Mouse (Mus musculus): Measurements from ENCODE around the gene Csrp2. TPM values are rescaled to one million over a fixed set of nuclear protein-coding genes. Genes with fewer than 3 reads are reported as not detected.
A peak's percentile ranks its signal among the peaks of the same experiment; 100 is the strongest.

Gene Csrp2
- total and polyA plus RNA-seq, 2 experiments from 2014 or later = 43.1 to 77.0 TPM

DNA sequence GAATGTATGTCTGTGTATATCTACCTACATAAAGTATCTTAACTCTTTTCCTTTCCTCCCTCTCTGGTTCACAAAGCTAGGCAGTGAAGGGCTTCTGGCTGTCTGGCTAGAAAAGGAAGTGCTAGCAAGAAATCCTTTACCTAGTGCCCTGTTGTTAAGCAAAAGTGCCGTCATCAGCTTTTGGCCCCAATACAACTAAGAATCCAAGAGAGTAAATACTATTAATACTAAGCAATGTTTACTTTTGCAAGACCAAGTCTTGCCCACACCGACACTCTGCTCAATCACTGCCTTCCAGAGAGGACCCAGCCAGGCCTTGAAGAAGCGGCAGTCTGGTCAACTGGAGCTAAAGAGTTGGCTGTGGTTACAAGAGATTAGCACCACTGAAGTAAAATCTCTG is 51.5 kb downstream of the Csrp2 start:
- H3K27me3 ChIP-seq (ENCODE audit: insufficient read depth, low read length) = no peaks in the 10 kb centered on the region
- no peak for TF ChIP-seq CTCF (IDR thresholded peaks at IDR 0.05)
- WGBS = 90% methylated on average over 3 of the region's 3 CpGs

GRCm38 (mm10) chr10:110971483-110971882 is 51.9 kb downstream of the Csrp2 start:
- WGBS = 92% methylated on average over 6 of the region's 6 CpGs
- no peak overlapping the region for H3K4me3 ChIP-seq (ENCODE audit: low read depth, low read length)
- ATAC-seq (ENCODE audit: low FRiP score) (no peak), DNase-seq (ENCODE audit: low spot score) (no peak)
- H3K4me2 ChIP-seq (ENCODE audit: low read depth, low read length, poor library complexity, severe bottlenecking) = no peak overlapping the region
- peaks cover 22% of the 10 kb centered on the region for H3K36me3 ChIP-seq (ENCODE audit: insufficient read depth, low read length)
- no peaks in the 10 kb centered on the region for H3K9me3 ChIP-seq (ENCODE audit: low read length)
- no peak overlapping the region for H3K27ac ChIP-seq (ENCODE audit: low read depth, low read length)
- no peaks in the 10 kb centered on the region for H3K27me3 ChIP-seq (ENCODE audit: insufficient read depth, low read length)
- TF ChIP-seq CTCF (IDR thresholded peaks at IDR 0.05) = no peak
- H3K4me1 ChIP-seq (ENCODE audit: insufficient read depth, low read length) = no peaks in the 10 kb centered on the region
- no peak overlapping the region for H3K9ac ChIP-seq (replicated peaks; ENCODE audit: low read length, poor library complexity, severe bottlenecking)

More for the DNA sequence above, 51.5 kb downstream of the Csrp2 start:
- ATAC-seq (ENCODE audit: low FRiP score) (no peak), DNase-seq (ENCODE audit: low spot score) (no peak)
- no peaks in the 10 kb centered on the region for H3K4me1 ChIP-seq (ENCODE audit: insufficient read depth, low read length)
- peaks cover 22% of the 10 kb centered on the region for H3K36me3 ChIP-seq (ENCODE audit: insufficient read depth, low read length)
- no peak overlapping the region for H3K4me2 ChIP-seq (ENCODE audit: low read depth, low read length, poor library complexity, severe bottlenecking)
- no peaks in the 10 kb centered on the region for H3K9me3 ChIP-seq (ENCODE audit: low read length)
- no peak overlapping the region for H3K9ac ChIP-seq (replicated peaks; ENCODE audit: low read length, poor library complexity, severe bottlenecking)
- H3K27ac ChIP-seq (ENCODE audit: low read depth, low read length) = no peak overlapping the region
- H3K4me3 ChIP-seq (ENCODE audit: low read depth, low read length) = no peak overlapping the region

DNA sequence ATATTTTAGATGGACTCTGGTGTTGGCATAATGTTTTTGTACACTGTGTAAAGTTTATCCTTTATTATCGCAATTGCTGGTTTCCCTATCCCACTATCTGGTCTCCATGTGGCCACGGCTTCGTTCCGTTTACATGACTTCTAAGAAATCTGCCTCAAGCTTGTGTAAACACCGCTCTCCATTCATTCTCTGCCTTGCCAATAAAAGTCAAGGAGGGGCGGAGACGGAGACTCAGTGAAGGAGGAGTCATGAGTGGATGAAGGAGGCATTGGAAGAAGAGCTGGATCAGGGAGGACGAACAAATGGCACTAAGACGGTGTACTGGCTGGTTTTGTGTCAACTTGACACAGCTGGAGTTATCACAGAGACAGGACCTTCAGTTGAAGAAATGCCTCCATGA is 52.4 kb downstream of the Csrp2 start:
- no peaks in the 10 kb centered on the region for H3K27me3 ChIP-seq (ENCODE audit: insufficient read depth, low read length)
- H3K9ac ChIP-seq (replicated peaks; ENCODE audit: low read length, poor library complexity, severe bottlenecking) = no peak overlapping the region
- H3K4me1 ChIP-seq (ENCODE audit: insufficient read depth, low read length) = no peaks in the 10 kb centered on the region
- DNase-seq (ENCODE audit: low spot score) = no peak
- ATAC-seq (ENCODE audit: low FRiP score) = no peak
- TF ChIP-seq CTCF (IDR thresholded peaks at IDR 0.05) = no peak
- no peak overlapping the region for H3K27ac ChIP-seq (ENCODE audit: low read depth, low read length)
- WGBS = 84% methylated on average over 9 of the region's 9 CpGs
- no peak overlapping the region for H3K4me3 ChIP-seq (ENCODE audit: low read depth, low read length)
- no peaks in the 10 kb centered on the region for H3K9me3 ChIP-seq (ENCODE audit: low read length)
- no peak overlapping the region for H3K4me2 ChIP-seq (ENCODE audit: low read depth, low read length, poor library complexity, severe bottlenecking)
- peaks cover 22% of the 10 kb centered on the region for H3K36me3 ChIP-seq (ENCODE audit: insufficient read depth, low read length)

DNA sequence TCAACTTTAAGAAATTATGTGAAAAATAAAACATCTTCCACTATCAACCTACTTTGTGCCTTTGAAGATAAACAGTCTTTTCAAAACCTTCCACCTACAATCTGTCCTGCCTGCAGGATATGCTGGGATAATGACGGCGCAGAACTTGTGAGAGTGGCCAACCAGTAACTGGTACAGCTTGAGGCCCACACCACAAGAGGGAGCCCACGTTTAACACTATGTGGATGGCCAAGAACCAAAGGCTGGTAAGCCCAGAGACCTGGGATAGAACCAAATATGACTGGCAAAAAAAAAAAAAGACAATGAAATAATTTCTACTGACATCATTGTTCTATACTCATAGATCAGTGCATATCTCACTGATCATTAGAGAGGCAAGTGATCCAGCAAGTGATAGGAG is 54.9 kb downstream of the Csrp2 start:
- peaks cover 20% of the 10 kb centered on the region for H3K36me3 ChIP-seq (ENCODE audit: insufficient read depth, low read length)
- no peak overlapping the region for H3K27ac ChIP-seq (ENCODE audit: low read depth, low read length)
- DNase-seq (ENCODE audit: low spot score) = peak; percentile 75
- 45% methylated on average over 3 of the region's 3 CpGs for WGBS
- H3K9ac ChIP-seq (replicated peaks; ENCODE audit: low read length, poor library complexity, severe bottlenecking) = no peak overlapping the region
- peak; percentile 71 for TF ChIP-seq CTCF (IDR thresholded peaks at IDR 0.05)
- H3K4me2 ChIP-seq (ENCODE audit: low read depth, low read length, poor library complexity, severe bottlenecking) = no peak overlapping the region
- H3K4me3 ChIP-seq (ENCODE audit: low read depth, low read length) = no peak overlapping the region
- ATAC-seq (ENCODE audit: low FRiP score) = no peak
- no peaks in the 10 kb centered on the region for H3K9me3 ChIP-seq (ENCODE audit: low read length)
- no peaks in the 10 kb centered on the region for H3K4me1 ChIP-seq (ENCODE audit: insufficient read depth, low read length)
- H3K27me3 ChIP-seq (ENCODE audit: insufficient read depth, low read length) = no peaks in the 10 kb centered on the region

DNA sequence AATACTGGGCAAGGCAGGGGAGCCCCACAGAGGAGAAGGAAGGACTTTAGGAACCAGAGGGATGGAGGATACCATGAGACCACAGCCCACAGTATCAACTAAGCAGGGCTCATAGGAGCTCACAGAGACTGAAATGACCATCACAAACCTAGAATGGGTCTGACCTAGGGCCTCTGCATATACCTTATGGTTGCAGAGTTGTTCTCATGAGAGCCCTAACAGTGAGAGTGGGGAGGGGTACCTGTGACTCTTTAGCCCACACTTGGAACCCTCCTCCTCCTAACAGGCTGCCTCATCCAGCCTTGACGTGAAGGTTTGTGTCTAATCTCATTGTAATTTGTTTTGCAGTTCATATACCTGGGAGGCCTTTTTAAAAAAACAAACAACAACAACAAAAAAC is 55.3 kb downstream of the Csrp2 start:
- Histone ChIP-seq H3K4me3 (ENCODE audit: low read depth, low read length) (no peak overlapping the region), H3K27me3 (ENCODE audit: insufficient read depth, low read length) (no peaks in the 10 kb centered on the region), H3K36me3 (ENCODE audit: insufficient read depth, low read length) (peaks cover 19% of the 10 kb centered on the region), H3K9me3 (ENCODE audit: low read length) (no peaks in the 10 kb centered on the region), H3K4me1 (ENCODE audit: insufficient read depth, low read length) (no peaks in the 10 kb centered on the region), H3K27ac (ENCODE audit: low read depth, low read length) (no peak overlapping the region), H3K9ac (replicated peaks; ENCODE audit: low read length, poor library complexity, severe bottlenecking) (no peak overlapping the region), H3K4me2 (ENCODE audit: low read depth, low read length, poor library complexity, severe bottlenecking) (no peak overlapping the region)
- no peak for TF ChIP-seq CTCF (IDR thresholded peaks at IDR 0.05)
- WGBS = 79% methylated on average over 1 of the region's 1 CpGs
- DNase-seq (ENCODE audit: low spot score) (no peak), ATAC-seq (ENCODE audit: low FRiP score) (no peak)

- TF ChIP-seq CTCF (IDR thresholded peaks at IDR 0.05) = peak; percentile 83
- peak; percentile 54; the same call in 1 of the 2 replicates for ATAC-seq (ENCODE audit: low FRiP score)
- H3K9ac ChIP-seq (replicated peaks; ENCODE audit: low read length, poor library complexity, severe bottlenecking) = no peak overlapping the region
- peaks cover 21% of the 10 kb centered on the region for H3K36me3 ChIP-seq (ENCODE audit: insufficient read depth, low read length)
- no peaks in the 10 kb centered on the region for H3K4me1 ChIP-seq (ENCODE audit: insufficient read depth, low read length)
- DNase-seq (ENCODE audit: low spot score) = peak; percentile 78
- H3K4me3 ChIP-seq (ENCODE audit: low read depth, low read length) = no peak overlapping the region
- H3K27ac ChIP-seq (ENCODE audit: low read depth, low read length) = no peak overlapping the region
- H3K9me3 ChIP-seq (ENCODE audit: low read length) = no peaks in the 10 kb centered on the region
- 4% methylated on average over 1 of the region's 1 CpGs for WGBS
- no peak overlapping the region for H3K4me2 ChIP-seq (ENCODE audit: low read depth, low read length, poor library complexity, severe bottlenecking)
- no peaks in the 10 kb centered on the region for H3K27me3 ChIP-seq (ENCODE audit: insufficient read depth, low read length)
These were observed 56.5 kb downstream of the Csrp2 start for GRCm38 (mm10) chr10:110976046-110976445.

Data from midbrain, postnatal 0 days (tissue).